Mouse (Mus musculus): ENCODE data around the gene Fsd1l. TPM values are rescaled to one million over a fixed set of nuclear protein-coding genes. Genes with fewer than 3 reads are reported as not detected.
A peak's percentile ranks its signal among the peaks of the same experiment; 100 is the strongest.

Gene Fsd1l
- polyA plus RNA-seq, 1 experiment from 2014 or later, result 15.2 TPM

DNA sequence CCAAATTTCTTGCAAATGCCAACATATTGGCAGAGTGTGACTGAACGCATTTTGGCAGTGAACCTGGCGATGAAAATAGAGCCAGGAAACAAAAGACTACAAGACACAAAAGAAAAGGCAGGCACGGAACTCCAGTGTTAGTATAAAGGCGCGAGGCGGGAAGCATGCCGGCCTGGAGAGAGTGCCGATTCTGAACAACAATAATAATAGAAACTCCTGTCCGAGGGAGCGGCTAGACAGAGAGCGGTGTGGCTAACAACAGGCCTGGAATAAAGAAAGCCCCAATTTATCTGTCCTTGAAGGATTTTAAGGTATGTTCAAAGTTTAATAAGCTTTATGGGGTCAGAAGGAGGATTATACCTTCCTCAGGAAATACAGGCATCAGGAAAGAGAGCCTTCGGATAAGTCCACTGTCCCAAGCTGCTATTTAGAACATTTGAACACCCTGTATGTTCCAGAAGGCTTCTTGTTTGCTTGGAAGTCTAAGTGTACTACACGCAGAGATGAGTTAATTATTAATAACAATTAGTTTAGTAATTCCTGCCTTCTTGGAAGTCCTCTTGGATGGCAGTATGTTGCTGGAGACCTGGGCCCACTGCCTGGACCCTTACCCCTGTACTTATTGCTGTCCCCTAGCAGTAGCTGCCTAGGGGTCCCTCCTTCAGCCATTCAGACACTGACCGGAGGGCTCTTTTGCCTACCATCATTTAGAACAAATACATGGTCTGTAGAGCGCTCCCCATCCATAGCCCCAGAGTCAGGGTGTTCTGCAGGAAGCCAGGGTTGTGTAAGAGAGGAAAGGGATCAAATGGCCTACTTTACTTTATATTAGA, 35.0 kb upstream of the Fsd1l start:
- H3K9ac ChIP-seq (replicated peaks), result no peak overlapping the region
- WGBS, result 86% methylated on average over 15 of the region's 15 CpGs
- no peak for ATAC-seq (ENCODE audit: insufficient number of reproducible peaks, insufficient read depth, low FRiP score, low TSS enrichment, low read depth)
- H3K36me3 ChIP-seq, result no peaks in the 10 kb centered on the region
- H3K4me3 ChIP-seq (replicated peaks), result no peak overlapping the region
- no peaks in the 10 kb centered on the region for H3K9me3 ChIP-seq
- H3K27ac ChIP-seq, result no peak overlapping the region
- H3K27me3 ChIP-seq, result no peaks in the 10 kb centered on the region
- H3K4me2 ChIP-seq, result no peak overlapping the region
- no peaks in the 10 kb centered on the region for H3K4me1 ChIP-seq (replicated peaks)

DNA sequence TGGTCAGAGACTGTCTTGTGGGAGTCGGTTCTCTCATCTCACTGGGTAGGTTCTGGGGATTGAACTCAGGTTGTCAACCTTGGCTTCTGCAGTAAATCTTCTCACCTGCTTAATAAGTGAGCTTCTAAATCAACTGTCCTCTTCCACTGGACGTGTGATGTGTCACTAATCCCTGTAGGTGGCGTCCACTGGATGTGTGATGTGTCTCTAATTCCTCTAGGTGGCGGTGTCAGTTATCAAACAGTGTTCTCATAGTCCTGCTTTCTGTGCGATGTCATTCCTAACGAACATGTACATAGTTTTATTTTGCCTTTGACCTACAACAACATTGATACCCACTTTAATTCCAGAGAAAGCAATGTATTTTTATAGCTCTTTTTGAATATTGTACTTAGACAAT, 30.8 kb upstream of the Fsd1l start:
- 49% methylated on average over 6 of the region's 6 CpGs for WGBS

DNA sequence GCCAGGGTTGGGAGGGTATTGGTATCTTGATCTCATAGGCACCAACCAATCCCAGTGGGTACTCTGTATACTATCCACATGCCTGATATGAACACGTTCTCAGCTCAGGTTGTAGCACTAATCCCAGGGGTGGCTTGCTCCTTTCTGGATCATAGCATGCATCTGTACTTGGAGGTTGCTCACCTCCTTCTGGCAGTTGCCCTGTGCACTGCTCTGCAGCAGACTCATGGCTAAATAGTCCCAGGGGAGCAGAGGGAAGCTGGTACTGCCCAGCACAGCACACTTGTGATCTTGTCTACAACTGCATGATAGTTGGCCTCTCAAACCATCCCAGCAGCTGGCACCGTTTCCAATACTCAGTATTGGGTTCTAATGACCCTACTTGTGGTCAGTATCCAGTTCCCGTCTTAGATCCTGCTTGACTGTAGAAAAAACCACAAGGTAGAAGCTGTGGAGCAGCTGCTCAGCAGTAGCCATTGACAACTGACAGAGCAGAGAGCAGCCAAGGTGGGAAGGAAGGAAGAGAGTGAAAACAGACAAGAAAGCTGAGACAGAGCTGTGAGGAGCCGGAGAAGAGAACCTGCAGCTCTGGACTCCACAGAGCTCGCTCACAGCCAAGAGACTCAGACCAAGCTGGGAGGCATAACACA, 16.6 kb upstream of the Fsd1l start:
- ATAC-seq (ENCODE audit: insufficient number of reproducible peaks, insufficient read depth, low FRiP score, low TSS enrichment, low read depth), result no peak
- Histone ChIP-seq H3K4me2 (no peak overlapping the region), H3K27ac (no peak overlapping the region), H3K4me1 (replicated peaks) (no peaks in the 10 kb centered on the region), H3K36me3 (no peaks in the 10 kb centered on the region), H3K27me3 (no peaks in the 10 kb centered on the region), H3K9me3 (no peaks in the 10 kb centered on the region), H3K4me3 (replicated peaks) (no peak overlapping the region), H3K9ac (replicated peaks) (no peak overlapping the region)
- WGBS, result 90% methylated on average over 5 of the region's 5 CpGs

More for the DNA sequence above, 30.8 kb upstream of the Fsd1l start:
- Histone ChIP-seq H3K36me3 (no peaks in the 10 kb centered on the region), H3K4me2 (no peak overlapping the region), H3K4me3 (replicated peaks) (no peak overlapping the region), H3K9me3 (no peaks in the 10 kb centered on the region), H3K27ac (no peak overlapping the region), H3K27me3 (no peaks in the 10 kb centered on the region), H3K9ac (replicated peaks) (no peak overlapping the region), H3K4me1 (replicated peaks) (no peaks in the 10 kb centered on the region)
- ATAC-seq (ENCODE audit: insufficient number of reproducible peaks, insufficient read depth, low FRiP score, low TSS enrichment, low read depth), result no peak

DNA sequence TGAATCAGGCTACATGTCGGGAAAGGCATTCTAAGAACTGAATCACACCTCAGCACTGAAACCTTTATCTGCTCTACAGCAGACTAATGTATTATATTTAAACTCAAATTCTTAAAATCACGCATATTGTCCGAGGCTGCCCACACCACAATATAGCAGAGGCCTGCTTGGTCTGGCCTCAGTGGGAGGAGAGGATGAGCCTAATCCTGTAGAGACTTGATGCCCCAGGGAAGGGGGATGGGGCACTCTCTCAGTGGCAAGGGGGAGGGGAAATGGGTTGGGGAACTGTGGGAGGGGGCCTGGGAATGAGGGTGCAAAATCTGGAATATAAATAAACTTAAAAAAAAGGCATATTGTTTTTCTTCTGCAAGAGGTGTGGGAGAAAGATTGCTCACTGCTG, 13.3 kb upstream of the Fsd1l start:
- Histone ChIP-seq H3K4me3 (replicated peaks) (no peak overlapping the region), H3K9ac (replicated peaks) (no peak overlapping the region), H3K4me2 (no peak overlapping the region), H3K9me3 (no peaks in the 10 kb centered on the region), H3K36me3 (no peaks in the 10 kb centered on the region), H3K27me3 (no peaks in the 10 kb centered on the region), H3K4me1 (replicated peaks) (no peaks in the 10 kb centered on the region), H3K27ac (no peak overlapping the region)
- no peak for ATAC-seq (ENCODE audit: insufficient number of reproducible peaks, insufficient read depth, low FRiP score, low TSS enrichment, low read depth)
- 58% methylated on average over 3 of the region's 3 CpGs for WGBS

DNA sequence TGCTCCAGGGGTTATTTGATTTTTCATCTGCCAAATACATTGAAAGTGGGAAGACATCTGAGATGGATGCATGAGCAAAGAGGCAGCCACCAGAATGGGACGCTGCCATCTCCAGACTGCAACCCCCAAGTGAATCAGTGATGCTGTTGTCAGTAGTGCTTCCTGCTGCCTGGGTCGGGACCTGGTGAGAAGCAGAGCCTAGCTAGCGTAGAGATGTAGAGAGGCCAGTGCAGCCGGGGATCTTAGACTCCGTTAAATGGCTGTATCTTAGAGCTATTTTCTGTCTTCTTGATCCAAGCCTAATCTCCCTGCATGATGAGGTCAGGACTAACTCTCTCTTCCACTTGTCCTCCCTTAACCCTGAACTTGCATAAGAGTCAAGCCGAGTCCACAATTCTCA, 11.2 kb upstream of the Fsd1l start:
- Histone ChIP-seq H3K27ac (no peak overlapping the region), H3K36me3 (no peaks in the 10 kb centered on the region), H3K4me1 (replicated peaks) (no peaks in the 10 kb centered on the region), H3K27me3 (no peaks in the 10 kb centered on the region), H3K9ac (replicated peaks) (no peak overlapping the region), H3K9me3 (no peaks in the 10 kb centered on the region), H3K4me3 (replicated peaks) (no peak overlapping the region), H3K4me2 (no peak overlapping the region)
- no peak for ATAC-seq (ENCODE audit: insufficient number of reproducible peaks, insufficient read depth, low FRiP score, low TSS enrichment, low read depth)
- whole genome bisulfite sequencing, result 88% methylated on average over 6 of the region's 6 CpGs

DNA sequence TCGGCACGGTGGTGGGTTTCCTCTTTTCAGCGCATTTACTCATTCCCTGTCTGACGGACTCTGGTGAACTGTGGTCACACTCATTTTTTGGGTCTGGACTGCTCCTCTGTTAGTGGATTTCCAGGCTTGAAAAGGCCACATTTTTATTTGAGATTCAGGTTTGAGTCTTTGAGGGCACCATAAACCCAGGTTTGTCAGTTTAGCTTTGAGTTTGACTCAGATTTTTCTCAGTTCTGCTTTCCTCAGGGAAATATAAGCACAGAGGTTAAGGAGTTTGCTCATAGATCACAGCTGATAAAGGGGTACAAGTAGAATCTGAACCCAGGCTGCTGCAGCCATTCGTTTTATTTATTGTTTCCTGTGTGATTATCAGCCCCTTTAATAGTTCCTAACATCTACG, 10.2 kb upstream of the Fsd1l start:
- Histone ChIP-seq H3K27me3 (no peaks in the 10 kb centered on the region), H3K9ac (replicated peaks) (no peak overlapping the region)

DNA sequence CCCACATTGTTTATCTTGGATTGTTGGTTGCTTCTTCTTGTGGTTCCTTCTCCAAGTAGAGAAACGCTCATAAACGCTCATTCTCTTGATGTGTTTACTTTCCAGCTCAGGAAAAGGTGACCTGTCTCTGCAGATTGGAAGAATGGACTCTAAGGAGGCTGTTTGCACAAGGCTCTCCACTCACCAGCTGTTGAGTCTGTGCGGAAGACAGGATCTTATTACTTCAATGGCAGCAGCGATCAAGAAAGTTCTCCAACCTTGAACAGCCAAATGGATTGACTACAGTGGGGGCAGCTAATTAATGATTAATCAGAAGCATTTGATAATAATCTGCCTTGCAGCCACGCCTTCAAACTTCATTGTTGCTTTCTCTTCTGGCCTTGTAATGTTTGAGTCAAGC, 9.8 kb upstream of the Fsd1l start:
- 64% methylated on average over 5 of the region's 5 CpGs for WGBS
- no peak for ATAC-seq (ENCODE audit: insufficient number of reproducible peaks, insufficient read depth, low FRiP score, low TSS enrichment, low read depth)

More for the DNA sequence above, 10.2 kb upstream of the Fsd1l start:
- ATAC-seq (ENCODE audit: insufficient number of reproducible peaks, insufficient read depth, low FRiP score, low TSS enrichment, low read depth), result no peak
- Histone ChIP-seq H3K9me3 (no peaks in the 10 kb centered on the region), H3K36me3 (no peaks in the 10 kb centered on the region), H3K27ac (no peak overlapping the region), H3K4me2 (no peak overlapping the region), H3K4me3 (replicated peaks) (no peak overlapping the region), H3K4me1 (replicated peaks) (no peaks in the 10 kb centered on the region)
- 58% methylated on average over 6 of the region's 6 CpGs for WGBS

DNA sequence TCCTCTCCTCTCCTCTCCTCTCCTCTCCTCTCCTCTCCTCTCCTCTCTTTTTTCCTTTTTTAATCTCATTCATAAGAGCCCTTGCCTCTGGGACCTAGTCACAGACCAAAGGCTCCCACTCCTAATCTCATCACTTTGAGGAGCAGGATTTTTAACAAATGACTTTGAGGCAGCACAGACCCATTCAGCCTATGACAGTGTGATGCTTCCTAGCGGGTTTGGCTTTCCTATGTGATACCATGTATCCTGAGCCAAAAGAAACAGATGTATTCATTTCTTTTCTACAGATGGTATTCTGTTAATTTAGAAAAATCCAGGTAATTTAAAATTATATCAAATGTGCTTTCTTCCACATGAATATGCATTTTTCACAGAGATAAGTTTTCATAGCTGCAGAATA, 7.6 kb upstream of the Fsd1l start:
- 88% methylated on average over 1 of the region's 1 CpGs for WGBS
- Histone ChIP-seq H3K4me1 (replicated peaks) (no peaks in the 10 kb centered on the region), H3K4me2 (no peak overlapping the region), H3K27ac (no peak overlapping the region), H3K9me3 (no peaks in the 10 kb centered on the region), H3K9ac (replicated peaks) (no peak overlapping the region), H3K4me3 (replicated peaks) (no peak overlapping the region), H3K27me3 (no peaks in the 10 kb centered on the region), H3K36me3 (no peaks in the 10 kb centered on the region)
- no peak for ATAC-seq (ENCODE audit: insufficient number of reproducible peaks, insufficient read depth, low FRiP score, low TSS enrichment, low read depth)

More for the DNA sequence above, 9.8 kb upstream of the Fsd1l start:
- no peak overlapping the region for H3K4me3 ChIP-seq (replicated peaks)
- no peaks in the 10 kb centered on the region for H3K9me3 ChIP-seq
- no peak overlapping the region for H3K4me2 ChIP-seq
- H3K36me3 ChIP-seq, result no peaks in the 10 kb centered on the region
- no peak overlapping the region for H3K9ac ChIP-seq (replicated peaks)
- no peaks in the 10 kb centered on the region for H3K4me1 ChIP-seq (replicated peaks)
- H3K27me3 ChIP-seq, result no peaks in the 10 kb centered on the region
- no peak overlapping the region for H3K27ac ChIP-seq

DNA sequence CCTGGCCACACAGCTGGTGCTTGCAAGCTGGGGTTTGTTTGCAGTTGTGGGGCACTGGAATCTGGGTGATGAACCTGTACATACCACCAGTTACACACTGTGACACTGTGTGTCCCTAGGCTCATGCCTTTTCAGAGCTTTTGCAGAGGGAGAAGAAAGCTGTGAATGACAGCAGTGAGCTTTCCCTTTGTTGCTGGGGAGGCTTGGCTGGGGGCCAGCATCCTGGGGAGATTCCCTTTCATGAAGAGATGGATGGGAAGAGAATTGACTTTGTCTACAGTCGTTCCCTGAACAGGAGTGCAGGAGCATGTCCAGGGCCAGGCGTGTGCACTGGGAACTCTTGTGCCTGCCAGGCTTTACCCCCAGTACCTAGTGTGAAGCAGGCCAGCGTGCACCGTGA, 6.5 kb upstream of the Fsd1l start:
- Histone ChIP-seq H3K36me3 (no peaks in the 10 kb centered on the region), H3K27ac (no peak overlapping the region), H3K9ac (replicated peaks) (no peak overlapping the region), H3K4me1 (replicated peaks) (no peaks in the 10 kb centered on the region), H3K4me3 (replicated peaks) (no peak overlapping the region), H3K4me2 (no peak overlapping the region), H3K27me3 (no peaks in the 10 kb centered on the region), H3K9me3 (no peaks in the 10 kb centered on the region)
- no peak for ATAC-seq (ENCODE audit: insufficient number of reproducible peaks, insufficient read depth, low FRiP score, low TSS enrichment, low read depth)
- WGBS, result 68% methylated on average over 4 of the region's 4 CpGs

DNA sequence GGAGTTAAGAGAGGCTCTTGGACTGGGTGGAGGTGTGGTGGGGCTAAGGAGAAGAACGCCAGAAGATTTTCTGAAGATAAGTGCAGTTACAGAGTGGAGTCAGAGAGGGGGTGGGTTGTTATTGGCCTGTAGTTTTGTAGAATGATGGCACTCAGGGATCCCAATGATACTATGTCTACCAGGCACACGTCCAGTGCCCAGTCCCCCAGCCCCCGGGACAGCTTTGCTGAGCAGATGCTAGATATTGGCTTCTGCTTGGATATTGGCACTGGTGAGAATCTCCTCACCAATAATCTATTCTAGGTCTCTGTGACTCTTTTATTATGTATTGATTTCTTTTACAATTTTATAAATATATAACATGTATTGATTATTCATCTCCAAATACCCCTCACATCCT, 6.0 kb upstream of the Fsd1l start:
- Histone ChIP-seq H3K27me3 (no peaks in the 10 kb centered on the region), H3K27ac (no peak overlapping the region), H3K36me3 (no peaks in the 10 kb centered on the region), H3K4me2 (no peak overlapping the region), H3K4me3 (replicated peaks) (no peak overlapping the region), H3K9me3 (no peaks in the 10 kb centered on the region), H3K9ac (replicated peaks) (no peak overlapping the region), H3K4me1 (replicated peaks) (no peaks in the 10 kb centered on the region)
- WGBS, result 79% methylated on average over 3 of the region's 3 CpGs
- no peak for ATAC-seq (ENCODE audit: insufficient number of reproducible peaks, insufficient read depth, low FRiP score, low TSS enrichment, low read depth)

DNA sequence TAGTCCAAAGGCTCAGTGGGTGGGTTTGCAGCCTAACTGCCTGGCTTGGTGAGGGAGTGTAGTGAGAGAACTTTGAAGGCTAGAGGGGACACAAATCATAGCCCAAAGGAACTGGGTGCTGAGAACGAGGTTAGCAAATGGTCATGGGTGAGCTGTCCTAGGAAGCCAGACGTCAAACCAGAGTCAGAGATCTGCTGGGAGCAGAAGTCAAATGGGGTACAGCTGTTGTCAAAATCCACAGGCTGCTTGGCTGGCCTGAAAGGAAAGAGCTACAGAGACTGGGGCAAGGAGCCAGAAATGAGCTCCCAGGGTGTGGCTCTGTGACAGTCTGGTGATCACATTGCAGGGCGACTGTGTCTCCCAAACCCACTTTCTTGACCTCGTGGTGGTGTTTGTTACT, 2.3 kb upstream of the Fsd1l start:
- Histone ChIP-seq H3K4me1 (replicated peaks) (peaks cover 9% of the 10 kb centered on the region), H3K36me3 (no peaks in the 10 kb centered on the region), H3K9ac (replicated peaks) (no peak overlapping the region), H3K27ac (no peak overlapping the region), H3K27me3 (no peaks in the 10 kb centered on the region), H3K9me3 (no peaks in the 10 kb centered on the region), H3K4me2 (no peak overlapping the region), H3K4me3 (replicated peaks) (no peak overlapping the region)
- no peak for ATAC-seq (ENCODE audit: insufficient number of reproducible peaks, insufficient read depth, low FRiP score, low TSS enrichment, low read depth)
- WGBS, result 47% methylated on average over 4 of the region's 4 CpGs

DNA sequence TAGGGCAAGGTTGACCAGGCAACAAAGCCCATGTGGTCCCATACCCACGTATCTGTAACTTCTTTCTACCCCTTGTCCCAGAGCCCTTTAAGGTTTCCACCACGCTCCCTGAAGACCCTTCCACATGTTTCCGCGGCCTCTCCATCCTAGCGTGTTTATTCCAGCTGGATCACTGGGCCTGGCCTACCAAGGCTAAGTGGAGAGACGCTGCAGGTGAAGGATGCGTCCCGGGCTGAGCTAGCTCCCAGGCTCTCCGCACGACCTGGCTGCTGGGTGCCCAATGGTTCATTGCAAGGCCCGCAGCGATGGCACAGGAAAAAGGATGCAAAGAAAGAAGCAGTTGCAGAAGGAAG, 332 bp upstream of the Fsd1l start:
- Histone ChIP-seq H3K27me3 (no peaks in the 10 kb centered on the region), H3K36me3 (no peaks in the 10 kb centered on the region), H3K9me3 (no peaks in the 10 kb centered on the region), H3K27ac (peak overlapping the region; percentile 70), H3K4me1 (replicated peaks) (peaks cover 9% of the 10 kb centered on the region), H3K4me2 (peak overlapping the region; percentile 65), H3K4me3 (replicated peaks) (peak overlapping the region; percentile 85), H3K9ac (replicated peaks) (peak overlapping the region; percentile 88)
- no peak; the same call in 1 of the 2 replicates for ATAC-seq (ENCODE audit: insufficient number of reproducible peaks, insufficient read depth, low FRiP score, low TSS enrichment, low read depth)
- WGBS, result 7% methylated on average over 12 of the region's 12 CpGs
